Mouse (Mus musculus): ENCODE results near the gene Gm8369.
"Not testable (repeated sequence)": the region's sequence is repeated elsewhere in the genome, so short reads cannot be mapped to it uniquely, and the experiment has no call there.

Gene Gm8369

GRCm38 (mm10) chr19:11485746-11486145 is at the start of gene Gm8369:
TSS of gene Gm8369 (plus strand) at chr19:11485938.
- H3K27me3 ChIP-seq (ENCODE audit: control insufficient read depth, insufficient read depth, low read length, poor library complexity, severe bottlenecking), result no peaks in the 10 kb centered on the region
- DNase-seq (ENCODE audit: low read depth, low spot score), result peak; percentile 79
- H3K36me3 ChIP-seq (ENCODE audit: control insufficient read depth, insufficient read depth, low read length, poor library complexity, severe bottlenecking), result peaks cover 2% of the 10 kb centered on the region; the same call in 1 of the 2 replicates

GRCm38 (mm10) chr19:11443338-11443737 is 42.4 kb upstream of the Gm8369 start, which contains the start of gene Ms4a4b:
TSS of gene Ms4a4b (plus strand) at chr19:11443553.
- no peak for DNase-seq (ENCODE audit: low read depth, low spot score)
- Histone ChIP-seq H3K27me3 (ENCODE audit: control insufficient read depth, insufficient read depth, low read length, poor library complexity, severe bottlenecking) (no peaks in the 10 kb centered on the region), H3K36me3 (ENCODE audit: control insufficient read depth, insufficient read depth, low read length, poor library complexity, severe bottlenecking) (no peaks in the 10 kb centered on the region)

GRCm38 (mm10) chr19:11443964-11444363 is 41.8 kb upstream of the Gm8369 start:
- no peaks in the 10 kb centered on the region for H3K36me3 ChIP-seq (ENCODE audit: control insufficient read depth, insufficient read depth, low read length, poor library complexity, severe bottlenecking)
- H3K27me3 ChIP-seq (ENCODE audit: control insufficient read depth, insufficient read depth, low read length, poor library complexity, severe bottlenecking), result no peaks in the 10 kb centered on the region
- no peak for DNase-seq (ENCODE audit: low read depth, low spot score)

GRCm38 (mm10) chr19:11447238-11447637 is 38.5 kb upstream of the Gm8369 start:
- no peaks in the 10 kb centered on the region for H3K27me3 ChIP-seq (ENCODE audit: control insufficient read depth, insufficient read depth, low read length, poor library complexity, severe bottlenecking)
- H3K36me3 ChIP-seq (ENCODE audit: control insufficient read depth, insufficient read depth, low read length, poor library complexity, severe bottlenecking), result no peaks in the 10 kb centered on the region
- DNase-seq (ENCODE audit: low read depth, low spot score), result peak; percentile 38

GRCm38 (mm10) chr19:11459041-11459440 is 26.7 kb upstream of the Gm8369 start:
- not testable (repeated sequence) for H3K27me3 ChIP-seq (ENCODE audit: control insufficient read depth, insufficient read depth, low read length, poor library complexity, severe bottlenecking); DNase-seq (ENCODE audit: low read depth, low spot score); H3K36me3 ChIP-seq (ENCODE audit: control insufficient read depth, insufficient read depth, low read length, poor library complexity, severe bottlenecking)

GRCm38 (mm10) chr19:11464795-11465194 is 20.9 kb upstream of the Gm8369 start:
- DNase-seq (ENCODE audit: low read depth, low spot score); H3K27me3 ChIP-seq (ENCODE audit: control insufficient read depth, insufficient read depth, low read length, poor library complexity, severe bottlenecking); H3K36me3 ChIP-seq (ENCODE audit: control insufficient read depth, insufficient read depth, low read length, poor library complexity, severe bottlenecking): not testable (repeated sequence)

GRCm38 (mm10) chr19:11466471-11466870 is 19.3 kb upstream of the Gm8369 start:
- Histone ChIP-seq H3K27me3 (ENCODE audit: control insufficient read depth, insufficient read depth, low read length, poor library complexity, severe bottlenecking) (no peaks in the 10 kb centered on the region), H3K36me3 (ENCODE audit: control insufficient read depth, insufficient read depth, low read length, poor library complexity, severe bottlenecking) (no peaks in the 10 kb centered on the region)
- no peak for DNase-seq (ENCODE audit: low read depth, low spot score)

GRCm38 (mm10) chr19:11468361-11468760 is 17.4 kb upstream of the Gm8369 start:
- not testable (repeated sequence) for DNase-seq (ENCODE audit: low read depth, low spot score); H3K27me3 ChIP-seq (ENCODE audit: control insufficient read depth, insufficient read depth, low read length, poor library complexity, severe bottlenecking); H3K36me3 ChIP-seq (ENCODE audit: control insufficient read depth, insufficient read depth, low read length, poor library complexity, severe bottlenecking)

- DNase-seq (ENCODE audit: low read depth, low spot score), result peak; percentile 58
- not testable (repeated sequence) for H3K27me3 ChIP-seq (ENCODE audit: control insufficient read depth, insufficient read depth, low read length, poor library complexity, severe bottlenecking); H3K36me3 ChIP-seq (ENCODE audit: control insufficient read depth, insufficient read depth, low read length, poor library complexity, severe bottlenecking)
These were observed 16.5 kb upstream of the Gm8369 start, which contains the start of gene Ms4a6c for GRCm38 (mm10) chr19:11469215-11469614. TSS of gene Ms4a6c (plus strand) at chr19:11469366.

- peak; percentile 44 for DNase-seq (ENCODE audit: low read depth, low spot score)
- Histone ChIP-seq H3K27me3 (ENCODE audit: control insufficient read depth, insufficient read depth, low read length, poor library complexity, severe bottlenecking) (no peaks in the 10 kb centered on the region), H3K36me3 (ENCODE audit: control insufficient read depth, insufficient read depth, low read length, poor library complexity, severe bottlenecking) (peaks cover 13% of the 10 kb centered on the region)
These were observed 6.0 kb upstream of the Gm8369 start for GRCm38 (mm10) chr19:11479714-11480113.

- no peak for DNase-seq (ENCODE audit: low read depth, low spot score)
- Histone ChIP-seq H3K27me3 (ENCODE audit: control insufficient read depth, insufficient read depth, low read length, poor library complexity, severe bottlenecking) (no peaks in the 10 kb centered on the region), H3K36me3 (ENCODE audit: control insufficient read depth, insufficient read depth, low read length, poor library complexity, severe bottlenecking) (peaks cover 2% of the 10 kb centered on the region)
These were observed 3.1 kb upstream of the Gm8369 start for GRCm38 (mm10) chr19:11482684-11483083.

GRCm38 (mm10) chr19:11483941-11484340 is 1.8 kb upstream of the Gm8369 start:
- H3K27me3 ChIP-seq (ENCODE audit: control insufficient read depth, insufficient read depth, low read length, poor library complexity, severe bottlenecking), result no peaks in the 10 kb centered on the region
- H3K36me3 ChIP-seq (ENCODE audit: control insufficient read depth, insufficient read depth, low read length, poor library complexity, severe bottlenecking), result peaks cover 2% of the 10 kb centered on the region; the same call in 1 of the 2 replicates
- peak; percentile 34 for DNase-seq (ENCODE audit: low read depth, low spot score)

- peak; percentile 73 for DNase-seq (ENCODE audit: low read depth, low spot score)
- H3K27me3 ChIP-seq (ENCODE audit: control insufficient read depth, insufficient read depth, low read length, poor library complexity, severe bottlenecking), result no peaks in the 10 kb centered on the region
- H3K36me3 ChIP-seq (ENCODE audit: control insufficient read depth, insufficient read depth, low read length, poor library complexity, severe bottlenecking), result peaks cover 2% of the 10 kb centered on the region; the same call in 1 of the 2 replicates
These were observed 1.4 kb upstream of the Gm8369 start for GRCm38 (mm10) chr19:11484388-11484787.

GRCm38 (mm10) chr19:11485266-11485665 is 472 bp upstream of the Gm8369 start:
- DNase-seq (ENCODE audit: low read depth, low spot score), result peak; percentile 83
- Histone ChIP-seq H3K27me3 (ENCODE audit: control insufficient read depth, insufficient read depth, low read length, poor library complexity, severe bottlenecking) (no peaks in the 10 kb centered on the region), H3K36me3 (ENCODE audit: control insufficient read depth, insufficient read depth, low read length, poor library complexity, severe bottlenecking) (peaks cover 2% of the 10 kb centered on the region; the same call in 1 of the 2 replicates)

GRCm38 (mm10) chr19:11486599-11486998 is 861 bp downstream of the Gm8369 start:
- H3K36me3 ChIP-seq (ENCODE audit: control insufficient read depth, insufficient read depth, low read length, poor library complexity, severe bottlenecking), result no peaks in the 10 kb centered on the region
- peak; percentile 39 for DNase-seq (ENCODE audit: low read depth, low spot score)
- H3K27me3 ChIP-seq (ENCODE audit: control insufficient read depth, insufficient read depth, low read length, poor library complexity, severe bottlenecking), result no peaks in the 10 kb centered on the region
